Mouse (Mus musculus) cerebellum, adult (tissue): ENCODE results near the gene Olfr340.
"Not testable (repeated sequence)": the region's sequence is repeated elsewhere in the genome, so short reads cannot be mapped to it uniquely, and the experiment has no call there.

Experiments used
- ATAC-seq: cut with Nextera tagmentation; 2 replicates; pipeline ENCODE4 v1.9.2; 2017; ENCODE audit warnings: mild to moderate bottlenecking, moderate library complexity, mixed read lengths; ENCODE audit not compliant: insufficient number of reproducible peaks, low FRiP score, low TSS enrichment

The Olfr340 gene

GRCm38 (mm10) chr2:36452287-36452686, at the start of gene Olfr340:
Gene Olfr340 (plus strand): TSS chr2:36452587.
- ATAC-seq: no peak

GRCm38 (mm10) chr2:36415174-36415573, 37.2 kb upstream of the Olfr340 start:
- not testable (repeated sequence) for ATAC-seq

- ATAC-seq: not testable (repeated sequence)
Measured at GRCm38 (mm10) chr2:36415591-36415990, 36.8 kb upstream of the Olfr340 start.

- ATAC-seq: no peak
Measured at GRCm38 (mm10) chr2:36418647-36419046, 33.7 kb upstream of the Olfr340 start, which contains the start of gene Olfr339. Gene Olfr339 (plus strand): TSS chr2:36418947.

GRCm38 (mm10) chr2:36473634-36474033, 21.2 kb downstream of the Olfr340 start:
- ATAC-seq: no peak

GRCm38 (mm10) chr2:36482368-36482767, 30.0 kb downstream of the Olfr340 start, which contains the start of gene Olfr341:
Gene Olfr341 (minus strand): TSS chr2:36482468.
- ATAC-seq: no peak
